Mouse (Mus musculus): ENCODE measurements at regions not wholly inside any gene's neighbourhood (a gene's known extent, or its start where the extent isn't known, plus 50 kb on each side); places are given as distances from the start of the nearest gene placed in this dataset.

DNA sequence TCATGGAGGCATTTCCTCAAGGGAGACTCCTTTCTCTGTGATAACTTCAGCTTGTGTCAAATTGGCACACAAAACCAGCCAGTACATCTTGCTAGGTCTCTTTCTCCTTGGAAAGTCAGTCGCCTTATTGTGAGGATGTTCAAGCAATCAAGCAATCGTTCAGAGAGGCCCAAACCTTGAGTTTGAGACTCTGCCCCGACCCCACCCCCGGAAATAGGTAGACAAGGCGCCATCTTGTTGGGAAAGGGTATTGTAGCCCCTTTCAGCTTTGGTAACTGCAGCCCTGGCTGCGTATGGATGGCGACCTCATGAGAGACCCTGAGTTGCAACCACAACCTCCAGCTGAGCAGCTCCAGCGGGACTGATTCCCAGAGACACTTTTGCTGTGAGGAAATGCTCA lies 151.7 kb upstream of the Med13l start:
- TF ChIP-seq CTCF (IDR thresholded peaks at IDR 0.05; ENCODE audit: low read depth) (no peak), EP300 (IDR thresholded peaks at IDR 0.05; ENCODE audit: low read depth) (no peak)
